Mouse (Mus musculus) CD4-positive, CD25-positive, alpha-beta regulatory T cell, adult 9 weeks (primary cell): ENCODE data around the gene Mak. TPM values are rescaled to one million over a fixed set of nuclear protein-coding genes. Genes with fewer than 3 reads are reported as not detected.

Source experiments
- polyA plus RNA-seq: library from polyadenylated mRNA; unstranded; fragments of 100-300 nt; shearing (Covaris generic); gene quantifications from one replicate; pipeline ENCODE4 v1.2.1, GENCODE M21; 2017

The Mak gene
- polyA plus RNA-seq, result 0.04 TPM

GRCm38 (mm10) chr13:41079421-41079780 lies at the start of gene Mak:
TSS of gene Mak (minus strand) at chr13:41079706.

GRCm38 (mm10) chr13:41113940-41114339 lies 34.4 kb upstream of the Mak start, which contains the start of gene Sycp2l:
TSS of gene Sycp2l (plus strand) at chr13:41114307.

GRCm38 (mm10) chr13:41110935-41111334 lies 31.4 kb upstream of the Mak start, which contains the start of gene Gcm2:
TSS of gene Gcm2 (minus strand) at chr13:41111035.

GRCm38 (mm10) chr13:41015829-41016634 lies 63.5 kb downstream of the Mak start, which contains the start of gene Tmem14c:
TSS of gene Tmem14c (plus strand) at chr13:41016292.

GRCm38 (mm10) chr13:41000926-41001639 lies 78.4 kb downstream of the Mak start, which contains the start of gene Pak1ip1:
TSS of gene Pak1ip1 (plus strand) at chr13:41001023.

Other genes with a start within 250 kb of the Mak start
- not detected for gene Gcnt2, start 220.0 kb downstream of the Mak start, polyA plus RNA-seq
- gene Pak1ip1, start 78.7 kb downstream of the Mak start, polyA plus RNA-seq, result 116 TPM
- gene Tmem14c, start 63.4 kb downstream of the Mak start, polyA plus RNA-seq, result 228 TPM
- 0.14 TPM for gene Gcm2, start 31.3 kb upstream of the Mak start, polyA plus RNA-seq
- gene Sycp2l, start 34.6 kb upstream of the Mak start, polyA plus RNA-seq, result 0.16 TPM
- not detected for gene Elovl2, start 140.7 kb upstream of the Mak start, polyA plus RNA-seq
- 1.9 TPM for gene Smim13, start 170.1 kb upstream of the Mak start, polyA plus RNA-seq
- gene Gm17364, start 194.3 kb upstream of the Mak start, polyA plus RNA-seq, result not detected